Mouse (Mus musculus) frontal cortex, postnatal 25 days (tissue): Measurements from ENCODE around the gene Armc7.
"Not testable (repeated sequence)": the region's sequence is repeated elsewhere in the genome, so short reads cannot be mapped to it uniquely, and the experiment has no call there.

ENCODE experiments used
- DNase-seq, 2 experiments: peaks; one replicate each; pipeline ENCODE4 v3.0.0; 2022; ENCODE audit warnings: low spot score in 2 of 2

Gene Armc7

GRCm38 (mm10) chr11:115490441-115491355 is 15.2 kb downstream of the Armc7 start:
- DNase-seq, result no peak

- DNase-seq, result peak; percentile 64 to 69
Observed at GRCm38 (mm10) chr11:115491356-115492083, 16.1 kb downstream of the Armc7 start, which contains the start of gene Nt5c. Gene Nt5c (minus strand): TSS chr11:115491862.

- DNase-seq, result no peak
Observed at GRCm38 (mm10) chr11:115492387-115492786, 16.9 kb downstream of the Armc7 start.

GRCm38 (mm10) chr11:115496559-115496958 is 21.1 kb downstream of the Armc7 start:
- DNase-seq, result not testable (repeated sequence)

GRCm38 (mm10) chr11:115502636-115503035 is 27.2 kb downstream of the Armc7 start:
- no peak for DNase-seq

- no peak for DNase-seq
Observed at GRCm38 (mm10) chr11:115506586-115506985, 31.1 kb downstream of the Armc7 start.

GRCm38 (mm10) chr11:115508061-115508460 is 32.6 kb downstream of the Armc7 start:
- no peak for DNase-seq

- DNase-seq, result no peak
Observed at GRCm38 (mm10) chr11:115509773-115510506, 34.5 kb downstream of the Armc7 start.

- no peak for DNase-seq
Observed at GRCm38 (mm10) chr11:115510507-115510888, 35.0 kb downstream of the Armc7 start.

GRCm38 (mm10) chr11:115511121-115511520 is 35.7 kb downstream of the Armc7 start:
- no peak for DNase-seq

GRCm38 (mm10) chr11:115512004-115512403 is 36.5 kb downstream of the Armc7 start:
- no peak for DNase-seq

GRCm38 (mm10) chr11:115512407-115513183 is 37.1 kb downstream of the Armc7 start:
- DNase-seq, result no peak

- DNase-seq, result no peak
Observed at GRCm38 (mm10) chr11:115513271-115514237, 38.1 kb downstream of the Armc7 start.

- DNase-seq, result peak; percentile 95 to 96
Observed at GRCm38 (mm10) chr11:115514238-115514663, 38.8 kb downstream of the Armc7 start, which contains the start of gene Jpt1. Gene Jpt1 (minus strand): TSS chr11:115514387.

GRCm38 (mm10) chr11:115515021-115515420 is 39.6 kb downstream of the Armc7 start:
- no peak for DNase-seq

GRCm38 (mm10) chr11:115516942-115517341 is 41.5 kb downstream of the Armc7 start:
- no peak for DNase-seq

- DNase-seq, result no peak
Observed at GRCm38 (mm10) chr11:115518693-115519092, 43.2 kb downstream of the Armc7 start.

GRCm38 (mm10) chr11:115519581-115519980 is 44.1 kb downstream of the Armc7 start:
- DNase-seq, result no peak

- no peak for DNase-seq
Observed at GRCm38 (mm10) chr11:115520218-115520617, 44.8 kb downstream of the Armc7 start.

GRCm38 (mm10) chr11:115521080-115521479 is 45.6 kb downstream of the Armc7 start:
- DNase-seq, result no peak
